Mouse (Mus musculus): ENCODE measurements around the gene Pde6d.

Pde6d gene

DNA sequence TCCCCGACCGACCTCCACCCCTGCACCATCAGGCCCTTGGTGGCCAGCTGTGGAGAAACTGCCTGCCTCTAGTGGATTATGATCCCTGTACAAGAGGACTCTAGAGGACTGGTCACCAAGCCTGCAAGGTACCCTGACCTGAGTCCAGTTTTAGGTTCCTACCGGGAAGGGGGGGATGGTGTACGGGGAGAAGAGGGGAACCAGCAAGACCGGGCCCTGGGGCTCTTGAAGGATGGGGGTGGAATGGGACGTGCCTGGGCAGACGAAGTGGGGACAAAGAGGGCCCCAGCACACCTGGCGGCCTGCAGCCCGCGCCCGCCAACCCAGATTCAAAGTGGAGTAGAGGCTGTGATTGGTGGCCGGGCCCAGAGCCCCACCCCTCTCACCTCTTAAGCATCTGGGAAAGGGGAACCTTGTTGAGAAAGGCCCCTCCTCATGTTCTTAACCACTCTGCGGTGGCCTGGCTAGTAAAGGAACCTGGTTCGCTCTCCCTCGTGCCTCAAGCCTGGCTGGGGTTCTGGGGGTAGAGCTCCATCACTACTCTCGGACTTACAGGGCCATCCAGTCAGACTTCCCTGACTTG, 79.2 kb downstream of the Pde6d start:
- DNase-seq (ENCODE audit: low spot score), result peak; percentile 61

DNA sequence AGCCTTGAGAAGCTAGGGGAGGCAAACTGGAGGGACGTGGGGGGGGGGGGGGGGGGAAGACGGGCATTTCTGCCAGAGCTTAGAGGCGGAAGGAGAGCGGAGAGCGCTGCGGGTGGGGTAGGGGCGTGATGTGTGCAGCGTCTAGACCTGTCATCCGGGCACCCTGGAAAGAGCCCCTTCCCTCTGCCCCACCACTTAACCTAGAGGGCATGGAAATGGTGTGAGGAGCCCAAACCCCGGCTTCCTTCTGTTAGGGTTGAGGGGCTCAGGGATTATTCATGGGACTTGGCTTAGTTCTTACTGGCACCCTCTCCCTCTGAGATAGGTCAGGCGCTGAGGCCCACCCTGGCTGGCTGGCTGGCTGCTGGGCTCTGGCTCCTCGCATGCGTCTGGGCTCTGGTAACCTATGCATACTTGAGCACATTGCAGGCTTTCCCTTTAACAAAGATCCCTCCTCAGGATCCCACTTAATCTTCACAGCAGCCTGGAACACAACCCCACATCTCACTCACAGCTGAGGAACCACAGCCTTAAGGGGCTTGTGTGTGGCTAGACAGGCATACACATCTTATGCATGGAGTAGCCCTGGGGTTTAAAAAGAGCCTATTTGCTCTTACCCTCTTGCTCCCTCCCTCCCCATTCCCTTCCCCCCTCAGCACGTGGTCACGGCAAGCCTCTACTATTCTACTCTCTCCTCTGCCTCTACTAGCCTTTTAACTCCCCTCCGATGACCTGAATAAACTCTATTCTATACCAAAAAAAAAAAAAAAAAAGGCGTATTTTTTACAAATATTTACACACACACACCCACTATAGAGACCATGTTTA, 80.0 kb downstream of the Pde6d start:
- DNase-seq (ENCODE audit: low spot score), result no peak

DNA sequence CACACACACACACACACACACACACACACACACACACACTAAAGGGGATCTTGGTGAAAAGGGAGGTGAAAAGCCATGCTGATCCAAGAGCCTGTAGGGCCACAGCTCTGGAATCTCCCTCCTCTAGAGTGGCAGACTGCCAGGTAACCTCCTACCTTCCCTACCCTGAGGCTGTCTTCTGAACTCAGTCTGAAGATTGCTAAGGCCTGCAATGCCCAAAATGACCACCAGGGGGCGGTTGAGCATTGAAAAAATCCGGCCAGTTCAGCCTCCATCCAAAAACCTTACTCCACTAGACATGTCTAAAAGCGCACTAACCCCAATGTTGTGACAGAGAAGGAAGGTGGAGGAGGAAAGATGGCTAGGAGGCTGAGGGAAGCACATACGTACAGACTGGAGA, 80.9 kb downstream of the Pde6d start:
- DNase-seq (ENCODE audit: low spot score), result peak; percentile 96

DNA sequence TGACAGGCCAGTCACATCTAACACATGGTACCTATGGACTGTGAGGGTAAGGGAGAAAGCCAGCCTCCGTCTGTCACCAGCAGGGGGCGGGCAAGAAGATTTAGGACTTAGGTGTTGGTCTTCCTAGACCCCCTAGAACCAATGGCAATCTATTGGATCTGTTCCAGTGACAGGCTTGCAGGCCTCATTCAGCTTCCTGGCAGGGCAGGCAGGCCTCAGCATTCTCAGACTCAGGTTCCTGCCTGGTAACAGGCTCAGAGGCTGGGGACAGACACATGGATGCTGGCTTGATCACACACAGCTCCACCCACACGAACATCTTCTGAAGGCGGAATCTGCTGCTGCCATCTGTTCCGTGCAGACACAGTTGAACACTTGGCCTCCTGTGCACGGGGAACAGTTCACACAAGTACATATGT, 81.3 kb downstream of the Pde6d start:
- DNase-seq (ENCODE audit: low spot score), result peak; percentile 86

- DNase-seq (ENCODE audit: low spot score), result no peak
Observed at GRCm38 (mm10) chr1:86500681-86501080, 81.7 kb downstream of the Pde6d start.

DNA sequence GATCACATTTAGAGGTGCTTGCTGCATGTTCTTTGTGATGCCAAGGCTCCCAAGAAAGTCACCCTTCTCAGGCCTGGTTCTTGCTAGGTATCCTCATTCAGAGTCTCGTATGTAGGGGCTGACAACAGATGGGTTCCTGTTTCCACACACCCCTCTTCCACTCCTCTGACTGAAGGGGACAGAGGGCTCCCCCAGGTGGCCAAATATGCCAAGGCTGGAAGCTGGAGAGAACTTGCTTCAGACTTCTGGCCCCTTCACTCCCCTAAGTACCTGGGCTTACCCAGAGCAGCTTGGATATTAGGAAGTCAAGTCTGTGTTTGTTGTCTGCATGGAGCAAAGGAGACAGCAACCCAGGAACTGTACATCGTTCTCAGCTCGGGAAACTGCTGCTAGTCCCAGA, 82.5 kb downstream of the Pde6d start:
- DNase-seq (ENCODE audit: low spot score), result peak; percentile 74

DNA sequence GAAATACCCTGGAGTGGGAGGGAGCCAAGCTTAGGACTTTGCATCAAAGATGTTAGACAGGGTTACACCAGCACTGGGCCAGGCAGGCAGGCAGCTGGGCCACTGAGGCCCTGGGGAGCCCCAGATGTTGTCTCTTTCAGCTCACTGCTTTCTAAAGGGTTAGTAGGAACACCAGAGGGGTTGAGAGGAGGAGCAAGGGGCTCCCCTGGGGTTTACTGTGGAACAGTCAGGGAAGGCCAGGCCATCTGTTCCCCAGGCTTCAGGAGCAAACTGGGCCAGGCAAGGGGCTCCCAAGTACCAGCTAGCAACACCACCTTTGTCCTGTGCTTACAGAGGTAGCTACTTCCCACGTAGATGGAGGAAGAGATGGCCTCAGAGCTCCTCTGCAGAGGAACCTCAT, 83.8 kb downstream of the Pde6d start:
- peak; percentile 62 for DNase-seq (ENCODE audit: low spot score)

DNA sequence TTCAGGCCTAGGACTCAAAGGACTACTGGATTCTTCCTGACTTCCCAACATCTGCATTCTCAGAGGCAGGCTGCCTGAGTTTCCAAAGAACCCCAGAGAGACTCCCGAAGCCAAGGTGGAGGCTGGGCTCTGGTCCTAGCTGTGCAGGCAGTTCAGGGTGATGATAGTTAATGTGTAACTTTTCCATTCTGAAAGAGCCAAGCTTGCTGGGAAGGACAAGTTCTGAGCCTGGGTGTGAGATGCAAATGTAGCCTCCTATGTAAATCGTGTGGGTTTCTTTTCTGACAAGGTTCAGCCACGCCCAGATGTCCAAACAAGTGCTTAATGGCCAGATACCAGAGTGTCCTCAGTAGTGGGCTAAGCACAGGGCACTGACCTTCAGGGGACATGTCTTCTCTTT, 84.4 kb downstream of the Pde6d start:
- no peak for DNase-seq (ENCODE audit: low spot score)

DNA sequence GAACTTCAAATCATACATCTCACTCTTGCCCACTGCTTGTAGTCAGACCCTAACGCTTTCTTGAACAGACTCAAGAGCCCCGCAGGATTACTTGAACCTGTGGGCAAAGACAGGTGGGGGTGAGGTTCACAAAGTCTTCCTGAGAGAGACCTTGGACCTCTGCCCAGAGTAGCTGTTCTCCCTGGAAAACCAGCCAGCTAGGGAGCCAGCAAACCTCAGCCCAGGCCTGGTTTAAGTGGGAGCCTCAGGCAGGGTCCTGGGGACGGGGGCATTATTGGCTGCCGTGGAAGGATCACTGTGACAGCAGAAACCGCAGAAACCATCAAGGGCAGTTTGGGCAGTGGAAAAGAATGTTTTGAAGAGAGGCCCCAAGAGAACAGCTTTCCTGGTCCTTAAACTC, 85.1 kb downstream of the Pde6d start:
- no peak for DNase-seq (ENCODE audit: low spot score)

DNA sequence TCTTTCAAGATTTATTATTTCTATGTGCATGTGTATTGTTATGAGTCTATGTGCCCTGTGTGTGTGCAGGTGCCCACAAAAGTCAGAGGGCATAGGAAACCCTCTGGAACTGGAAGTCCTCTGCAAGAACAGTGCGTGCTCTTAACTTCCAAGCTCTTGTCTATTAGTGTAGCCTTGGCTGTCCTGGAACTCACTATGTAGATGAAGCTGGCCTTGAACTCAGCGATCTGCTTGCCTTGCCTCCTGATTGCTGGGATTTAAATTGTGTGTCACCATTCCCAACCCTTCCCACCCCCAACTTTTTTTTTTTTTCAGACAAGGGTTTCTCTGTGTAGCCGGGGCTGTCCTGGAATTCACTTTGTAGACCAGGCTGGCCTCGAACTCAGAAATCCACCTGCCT, 86.1 kb downstream of the Pde6d start:
- no peak for DNase-seq (ENCODE audit: low spot score)

DNA sequence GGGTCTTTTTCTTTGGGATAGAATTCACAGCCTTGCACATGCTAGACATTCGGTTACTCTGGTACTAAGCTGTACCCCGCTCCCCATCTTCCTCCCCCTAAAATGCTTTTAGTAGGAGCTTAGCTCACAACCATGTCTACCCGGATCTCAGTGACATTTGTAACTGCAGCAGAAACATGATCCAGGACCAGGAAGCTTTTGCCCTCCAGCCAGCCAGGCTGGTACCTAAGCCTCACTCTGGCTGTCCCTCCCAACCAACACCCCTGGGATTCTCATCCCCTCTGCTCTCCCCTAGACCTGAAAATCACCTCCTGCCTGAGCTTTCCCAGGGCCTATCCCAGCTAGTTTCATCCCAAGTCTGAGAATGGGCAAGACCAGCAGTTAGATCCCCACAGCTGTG, 88.6 kb downstream of the Pde6d start:
- no peak for DNase-seq (ENCODE audit: low spot score)
